Mouse (Mus musculus) heart, adult 2 months (tissue): Measurements from ENCODE around the gene Inafm2.

Experiments
- CTCF ChIP-seq: fragments of 200-600 bp; IDR thresholded peaks from 2 replicates; pipeline ENCODE4 v1.8.1; 2022; ENCODE audit warnings: antibody characterized with exemption, mild to moderate bottlenecking, moderate library complexity
- EP300 ChIP-seq: fragments of 200-500 bp; IDR thresholded peaks from 2 replicates; pipeline ENCODE4 v1.6.1; 2011; ENCODE audit warnings: low read depth, low read length, control low read depth; ENCODE audit not compliant: insufficient read depth
- POLR2A ChIP-seq: fragments of 200-500 bp; IDR thresholded peaks from 2 replicates; pipeline ENCODE4 v1.6.1; 2011; ENCODE audit warnings: mild to moderate bottlenecking, low read depth, low read length, control low read depth; ENCODE audit not compliant: insufficient read depth

- TF ChIP-seq CTCF: no peak
- TF ChIP-seq EP300: no peak
- TF ChIP-seq POLR2A: no peak
Observed at GRCm38 (mm10) chr2:118729816-118730621, 15.5 kb upstream of the Inafm2 start.
